Mouse (Mus musculus) urinary bladder, postnatal 0 days (tissue): Measurements from ENCODE around the gene Ppp1cc. TPM values are rescaled to one million over a fixed set of nuclear protein-coding genes. Genes with fewer than 3 reads are reported as not detected.

Experiments used
- polyA plus RNA-seq: library from polyadenylated mRNA; unstranded; fragments of >200 nt; fragmentation: Nextera tagmentation; extraction: Ambion mirVana; gene quantifications from 2 replicates; pipeline ENCODE4 v1.2.1, GENCODE M21; 2015

Ppp1cc gene
- polyA plus RNA-seq, result 116 and 129 TPM in 2 replicates

GRCm38 (mm10) chr5:122157827-122158381 lies at the start of gene Ppp1cc:
Gene Ppp1cc, plus strand, starts transcription at chr5:122158278.

GRCm38 (mm10) chr5:122140723-122141122 lies 17.4 kb upstream of the Ppp1cc start, which contains the start of gene Ccdc63:
Gene Ccdc63, minus strand, starts transcription at chr5:122140823.

GRCm38 (mm10) chr5:122206475-122206874 lies 48.4 kb downstream of the Ppp1cc start, which contains the start of gene Hvcn1:
Gene Hvcn1, plus strand, starts transcription at chr5:122206804.

Other genes with a start within 250 kb of the Ppp1cc start
- 0.30 and 0.50 TPM in 2 replicates for gene Cux2, start 108.2 kb upstream of the Ppp1cc start, polyA plus RNA-seq
- gene Myl2, start 57.3 kb upstream of the Ppp1cc start, polyA plus RNA-seq, result 0.53 and 0.83 TPM in 2 replicates
- 0.13 TPM in 1 of 2 replicates, not detected in the other for gene Ccdc63, start 17.5 kb upstream of the Ppp1cc start, polyA plus RNA-seq
- gene Hvcn1, start 48.5 kb downstream of the Ppp1cc start, polyA plus RNA-seq, result 2.2 and 3.1 TPM in 2 replicates
- 3.7 and 4.0 TPM in 2 replicates for gene Tctn1, start 106.2 kb downstream of the Ppp1cc start, polyA plus RNA-seq
- gene Pptc7, start 126.1 kb downstream of the Ppp1cc start, polyA plus RNA-seq, result 7.2 and 7.7 TPM in 2 replicates
- gene Rad9b, start 196.0 kb downstream of the Ppp1cc start, polyA plus RNA-seq, result 4.2 and 4.7 TPM in 2 replicates
- gene Vps29, start 196.1 kb downstream of the Ppp1cc start, polyA plus RNA-seq, result 232 and 251 TPM in 2 replicates
- 33.9 and 36.5 TPM in 2 replicates for gene Gpn3, start 213.6 kb downstream of the Ppp1cc start, polyA plus RNA-seq
- 21.3 and 24.0 TPM in 2 replicates for gene Fam216a, start 214.1 kb downstream of the Ppp1cc start, polyA plus RNA-seq
- gene Arpc3, start 233.6 kb downstream of the Ppp1cc start, polyA plus RNA-seq, result 110 and 122 TPM in 2 replicates